Mouse (Mus musculus) hindbrain, embryonic 13.5 days (tissue): ENCODE data around the gene Tfb2m. TPM values are rescaled to one million over a fixed set of nuclear protein-coding genes. Genes with fewer than 3 reads are reported as not detected.
A peak's percentile ranks its signal among the peaks of the same experiment; 100 is the strongest.
"Not testable (repeated sequence)": the region's sequence is repeated elsewhere in the genome, so short reads cannot be mapped to it uniquely, and the experiment has no call there.

Experiments
- ATAC-seq: fragments of 200-750 bp; cut with Nextera tagmentation; 2 replicates; pipeline ENCODE4 v1.8.0; 2017; ENCODE audit warnings: moderate TSS enrichment; ENCODE audit not compliant: low FRiP score
- H3K27ac ChIP-seq: fragments of 300-500 bp; sonication (generic); 2 replicates; pipeline ENCODE4 v1.5.1; 2015; ENCODE audit warnings: inconsistent platforms, mild to moderate bottlenecking, moderate library complexity
- H3K27me3 ChIP-seq: fragments of 300-500 bp; sonication (generic); 2 replicates; pipeline ENCODE4 v1.6.1; 2015; ENCODE audit warnings: mild to moderate bottlenecking, inconsistent platforms
- H3K36me3 ChIP-seq: fragments of 300-500 bp; sonication (generic); 2 replicates; pipeline ENCODE4 v1.6.1; 2015; ENCODE audit warnings: mild to moderate bottlenecking, inconsistent platforms
- H3K4me1 ChIP-seq: fragments of 300-500 bp; sonication (generic); replicated peaks from 2 replicates; pipeline ENCODE4 v1.6.1; 2015; ENCODE audit warnings: inconsistent platforms
- H3K4me2 ChIP-seq: fragments of 300-500 bp; sonication (generic); 2 replicates; pipeline ENCODE4 v1.6.1; 2015; ENCODE audit warnings: inconsistent platforms, mild to moderate bottlenecking, moderate library complexity
- H3K4me3 ChIP-seq: fragments of 300-500 bp; sonication (generic); 2 replicates; pipeline ENCODE4 v1.5.1; 2015; ENCODE audit warnings: mild to moderate bottlenecking, inconsistent platforms
- H3K9ac ChIP-seq: fragments of 300-500 bp; sonication (generic); 2 replicates; pipeline ENCODE4 v1.6.1; 2015; ENCODE audit warnings: mild to moderate bottlenecking, inconsistent platforms
- H3K9me3 ChIP-seq: fragments of 300-500 bp; sonication (generic); 2 replicates; pipeline ENCODE4 v1.6.1; 2016; ENCODE audit warnings: inconsistent platforms
- WGBS: fragments of 180-500 bp; shearing (Covaris S2); methylation state at CpG from one replicate; pipeline ENCODE4 v1.1.7; 2015; 5-methylcytosine and 5-hydroxymethylcytosine counted together
- polyA plus RNA-seq: library from polyadenylated mRNA; unstranded; fragments of >200 nt; fragmentation: Nextera tagmentation; extraction: Ambion mirVana; gene quantifications from 2 replicates; pipeline ENCODE4 v1.2.1, GENCODE M21; 2015

Gene Tfb2m
- polyA plus RNA-seq: 35.2 and 39.0 TPM in 2 replicates

DNA sequence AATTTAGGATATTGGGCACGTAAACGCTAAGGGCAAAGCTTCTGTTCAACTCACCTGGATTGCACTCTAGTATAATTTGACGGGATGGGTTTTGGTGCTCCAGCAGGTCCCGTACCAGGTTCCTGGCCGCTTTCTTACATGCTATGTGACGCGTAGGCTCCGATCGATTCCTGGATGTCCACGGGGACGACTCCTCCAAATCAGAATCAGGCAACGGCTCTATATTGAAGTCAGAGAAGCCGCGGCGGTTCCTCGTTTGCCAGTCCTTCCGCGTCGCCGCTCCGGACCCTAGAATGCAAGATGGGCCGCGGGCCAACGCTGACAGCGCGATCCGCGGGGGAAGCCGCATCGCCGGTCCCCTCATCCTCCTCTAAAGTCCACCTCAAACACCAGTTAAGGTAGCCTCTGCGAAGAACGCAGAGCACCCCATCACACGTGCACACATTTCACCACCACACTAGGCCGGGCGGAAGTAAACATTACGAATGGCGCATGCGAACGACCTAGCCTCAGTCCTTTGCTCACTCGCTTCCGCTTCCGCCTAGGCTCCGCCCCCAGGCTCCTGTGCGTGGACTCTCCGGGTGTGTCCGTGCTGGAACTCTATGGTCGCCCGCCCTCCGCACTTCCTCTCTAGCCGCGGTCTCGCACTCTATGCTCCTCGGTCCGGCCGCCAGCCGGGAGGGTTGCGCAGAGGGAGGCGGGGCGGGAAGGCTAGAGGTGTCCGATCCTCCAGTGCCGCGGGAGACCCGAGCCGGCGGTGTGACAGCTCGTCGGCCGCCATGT is at the start of gene Tfb2m, which contains the start of gene Cnst:
TSS of gene Tfb2m (minus strand) at position 500 of the 783 bp plus-strand sequence.
TSS of gene Cnst (plus strand) at position 603 of the 783 bp plus-strand sequence.
- not testable (repeated sequence) for H3K36me3 ChIP-seq, H3K9me3 ChIP-seq, H3K27me3 ChIP-seq
- H3K9ac ChIP-seq: peak within 1 kb of the TSS; percentile 78
- H3K4me3 ChIP-seq: peak within 1 kb of the TSS; percentile 70
- ATAC-seq: peak; percentile 99
- peak within 1 kb of the TSS; percentile 99 for H3K27ac ChIP-seq
- H3K4me2 ChIP-seq: peak within 1 kb of the TSS; percentile 77
- under 1% methylated on average over 69 of the region's 69 CpGs for WGBS
- H3K4me1 ChIP-seq: peaks cover 39% of the 10 kb centered on the region

DNA sequence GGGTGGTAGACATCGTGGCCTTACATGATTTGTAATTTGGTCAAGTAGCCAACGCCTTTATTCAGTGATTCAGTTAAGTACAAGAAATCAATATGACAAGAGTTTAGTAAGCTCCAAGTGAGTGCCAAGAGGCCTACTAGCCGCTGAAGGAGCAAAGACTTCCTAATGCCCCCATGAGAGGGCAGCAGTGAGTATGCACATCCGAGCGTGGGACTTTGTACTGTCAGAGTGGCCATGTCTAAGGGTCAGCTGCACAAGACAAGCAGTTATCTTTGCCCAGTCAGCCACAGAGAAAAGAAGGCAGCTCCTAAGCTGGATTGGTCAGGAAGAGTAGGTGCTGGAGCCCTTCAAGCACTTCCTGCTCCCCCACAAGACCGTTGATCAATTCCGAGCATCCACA is 46.9 kb upstream of the Tfb2m start:
- 78% methylated on average over 7 of the region's 7 CpGs for WGBS
- no peak for ATAC-seq
- no peak overlapping the region for H3K9ac ChIP-seq

DNA sequence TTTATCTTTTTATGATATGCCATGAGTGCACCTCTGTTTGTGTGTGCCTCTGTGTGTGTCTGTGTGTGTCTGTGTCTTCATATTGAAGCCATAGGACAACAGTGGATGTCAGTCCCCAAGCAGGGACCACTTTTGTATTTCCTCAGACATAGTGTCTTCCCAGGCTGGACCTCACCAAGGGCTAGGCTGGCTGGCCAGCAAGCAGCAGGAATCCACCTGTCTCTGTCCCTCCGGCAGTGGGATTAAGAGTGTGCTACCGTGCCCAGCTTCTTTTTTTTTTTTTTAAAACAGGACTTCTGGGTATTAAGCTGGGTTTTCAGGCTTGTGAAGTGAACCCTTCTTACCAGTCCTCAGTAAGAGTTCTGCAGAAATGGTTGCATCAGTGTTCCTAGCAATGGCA is 46.1 kb upstream of the Tfb2m start:
- H3K4me2 ChIP-seq: no peak overlapping the region
- WGBS: 100% methylated on average over 2 of the region's 2 CpGs
- H3K27ac ChIP-seq: no peak overlapping the region
- no peak for ATAC-seq
- H3K27me3 ChIP-seq: no peaks in the 10 kb centered on the region
- peaks cover 10% of the 10 kb centered on the region for H3K4me1 ChIP-seq
- no peak overlapping the region for H3K4me3 ChIP-seq
- peaks cover 13% of the 10 kb centered on the region for H3K36me3 ChIP-seq
- H3K9ac ChIP-seq: no peak overlapping the region
- H3K9me3 ChIP-seq: no peaks in the 10 kb centered on the region

More for the DNA sequence above, 46.9 kb upstream of the Tfb2m start:
- Histone ChIP-seq H3K9me3 (no peaks in the 10 kb centered on the region), H3K27me3 (no peaks in the 10 kb centered on the region), H3K4me1 (peaks cover 3% of the 10 kb centered on the region), H3K4me3 (no peak overlapping the region), H3K27ac (no peak overlapping the region), H3K4me2 (no peak overlapping the region), H3K36me3 (peaks cover 13% of the 10 kb centered on the region)

DNA sequence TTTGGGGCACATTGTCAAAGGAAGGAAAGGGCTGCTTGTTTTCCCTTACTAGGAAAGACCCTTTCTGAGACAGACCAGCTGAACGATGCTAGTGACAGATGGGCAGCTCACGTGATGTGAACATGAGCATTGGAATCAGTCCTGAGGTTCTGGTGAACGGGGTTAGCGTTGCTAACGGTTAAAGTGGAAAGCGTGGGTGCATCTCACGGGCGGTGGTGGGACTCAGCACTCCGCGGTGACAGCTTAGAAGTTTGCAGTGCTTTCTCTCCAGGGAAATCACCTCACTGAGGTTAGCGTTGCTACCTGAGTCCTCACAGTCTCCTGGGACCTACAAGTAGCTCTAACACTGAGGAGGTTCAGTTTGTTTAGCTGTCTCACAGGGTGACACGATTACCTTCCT is 45.6 kb upstream of the Tfb2m start:
- no peak for ATAC-seq
- Histone ChIP-seq H3K4me2 (no peak overlapping the region), H3K9me3 (no peaks in the 10 kb centered on the region), H3K27ac (no peak overlapping the region), H3K4me3 (no peak overlapping the region), H3K4me1 (peaks cover 15% of the 10 kb centered on the region), H3K27me3 (no peaks in the 10 kb centered on the region), H3K9ac (no peak overlapping the region), H3K36me3 (peaks cover 13% of the 10 kb centered on the region)
- WGBS: 84% methylated on average over 12 of the region's 12 CpGs

DNA sequence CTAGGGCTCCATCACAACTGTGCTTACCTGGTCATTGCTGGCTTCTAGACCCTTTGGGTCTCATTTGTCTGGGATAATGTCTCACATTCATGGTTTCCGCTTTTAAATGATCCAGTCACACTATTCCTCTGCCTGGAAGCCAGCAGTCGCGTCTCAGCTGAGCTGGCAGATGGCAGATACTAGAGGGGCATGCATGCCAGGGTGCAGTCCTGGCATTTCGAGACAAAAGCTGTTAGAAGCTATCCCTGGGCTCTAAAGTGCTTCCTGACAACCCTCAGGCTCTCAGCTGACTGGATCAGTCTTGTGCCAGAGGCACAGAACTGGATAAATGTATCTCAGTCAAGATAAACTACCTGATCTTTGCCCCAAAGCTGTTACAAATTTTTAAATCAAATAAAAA is 42.2 kb upstream of the Tfb2m start:
- no peak overlapping the region for H3K4me3 ChIP-seq
- H3K4me2 ChIP-seq: no peak overlapping the region
- peaks cover 25% of the 10 kb centered on the region for H3K4me1 ChIP-seq
- no peak for ATAC-seq
- WGBS: 69% methylated on average over 4 of the region's 4 CpGs
- 0 out of 2 replicates have a peak overlapping the region, but pooled peaks have one; percentile 8 for H3K9ac ChIP-seq
- peak overlapping the region; percentile 70 for H3K27ac ChIP-seq
- peaks cover 8% of the 10 kb centered on the region for H3K36me3 ChIP-seq
- H3K9me3 ChIP-seq: no peaks in the 10 kb centered on the region
- no peaks in the 10 kb centered on the region for H3K27me3 ChIP-seq

DNA sequence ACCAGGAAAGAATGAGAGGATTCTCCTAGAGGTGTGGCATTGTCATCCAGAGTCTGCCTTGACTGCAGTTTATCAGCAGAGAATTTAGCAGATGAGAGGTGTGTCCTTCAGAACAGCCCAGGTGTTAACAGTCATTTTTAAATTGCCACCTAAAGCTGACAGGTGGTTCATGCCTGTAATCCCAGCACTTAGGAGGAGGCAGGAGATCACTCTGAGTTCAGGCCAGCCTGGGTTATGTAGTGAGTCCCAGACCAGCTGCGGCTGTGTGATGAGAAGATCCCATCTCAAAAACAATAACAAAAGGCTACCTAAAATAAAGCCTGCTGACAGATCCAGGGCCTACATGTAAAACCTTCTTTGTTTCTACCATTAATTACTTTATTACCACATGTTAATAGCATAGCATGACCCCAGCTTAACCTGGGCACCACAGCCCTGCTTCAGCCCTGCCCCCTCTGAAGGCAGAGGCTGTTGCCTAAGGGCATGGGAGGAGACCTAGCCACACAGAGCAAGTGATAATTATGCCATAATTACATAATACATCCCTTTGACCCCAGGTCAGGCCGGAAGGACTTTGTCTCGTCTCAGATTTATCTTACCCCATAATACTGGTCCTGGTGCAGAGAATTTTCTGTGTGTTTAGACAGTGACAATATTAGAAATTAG is 40.5 kb upstream of the Tfb2m start:
- no peaks in the 10 kb centered on the region for H3K27me3 ChIP-seq
- H3K4me2 ChIP-seq: no peak overlapping the region
- no peak overlapping the region for H3K27ac ChIP-seq
- WGBS: 61% methylated on average over 3 of the region's 3 CpGs
- no peaks in the 10 kb centered on the region for H3K36me3 ChIP-seq
- no peak overlapping the region for H3K9ac ChIP-seq
- ATAC-seq: no peak
- H3K4me3 ChIP-seq: no peak overlapping the region
- peaks cover 25% of the 10 kb centered on the region for H3K4me1 ChIP-seq
- H3K9me3 ChIP-seq: no peaks in the 10 kb centered on the region

DNA sequence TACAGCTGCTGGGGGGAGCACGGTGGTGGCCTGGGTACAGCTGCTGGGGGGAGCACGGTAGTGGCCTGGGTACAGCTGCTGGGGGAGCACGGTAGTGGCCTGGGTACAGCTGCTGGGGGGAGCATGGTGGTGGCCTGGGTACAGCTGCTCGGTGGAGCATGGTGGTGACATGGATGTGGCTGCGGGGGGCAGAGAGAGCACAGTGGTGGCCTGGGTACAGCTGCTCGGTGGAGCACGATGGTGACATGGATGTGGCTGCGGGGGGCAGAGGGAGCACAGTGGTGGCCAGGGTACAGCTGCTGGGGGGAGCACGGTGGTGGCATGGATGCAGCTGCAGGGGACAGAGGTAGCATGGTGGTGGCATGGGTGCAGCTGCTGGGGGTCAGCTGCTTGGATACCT is 39.6 kb upstream of the Tfb2m start:
- Histone ChIP-seq H3K36me3 (no peaks in the 10 kb centered on the region), H3K27ac (no peak overlapping the region)
- no peak for ATAC-seq

DNA sequence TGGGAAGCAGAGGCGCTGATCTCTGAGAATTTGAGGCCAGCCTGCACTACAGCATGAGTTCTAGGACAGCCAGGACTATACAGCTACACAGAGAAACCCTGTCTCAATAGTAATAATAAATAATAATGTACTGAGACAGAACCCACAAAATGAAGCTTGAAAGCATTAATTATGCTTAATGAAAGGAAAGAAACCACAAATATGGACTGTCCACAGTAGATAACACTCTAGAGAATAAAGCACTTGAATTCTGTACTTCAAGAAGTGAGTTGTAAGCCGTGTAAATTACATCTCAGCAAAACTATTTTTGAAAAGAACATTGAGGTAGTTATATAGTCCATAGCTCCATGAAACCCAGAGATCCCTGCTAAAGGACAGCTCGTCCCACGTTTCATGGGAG is 38.2 kb upstream of the Tfb2m start:
- whole genome bisulfite sequencing: 92% methylated on average over 4 of the region's 4 CpGs
- no peak overlapping the region for H3K27ac ChIP-seq
- H3K4me2 ChIP-seq: no peak overlapping the region
- peaks cover 25% of the 10 kb centered on the region for H3K4me1 ChIP-seq
- no peaks in the 10 kb centered on the region for H3K27me3 ChIP-seq
- H3K9me3 ChIP-seq: no peaks in the 10 kb centered on the region
- ATAC-seq: no peak
- no peak overlapping the region for H3K9ac ChIP-seq
- H3K36me3 ChIP-seq: peaks cover 13% of the 10 kb centered on the region
- no peak overlapping the region for H3K4me3 ChIP-seq

More for the DNA sequence above, 39.6 kb upstream of the Tfb2m start:
- Histone ChIP-seq H3K9me3 (no peaks in the 10 kb centered on the region), H3K4me1 (peaks cover 25% of the 10 kb centered on the region), H3K27me3 (no peaks in the 10 kb centered on the region), H3K4me2 (no peak overlapping the region), H3K4me3 (no peak overlapping the region), H3K9ac (no peak overlapping the region)
- whole genome bisulfite sequencing: 74% methylated on average over 9 of the region's 9 CpGs

DNA sequence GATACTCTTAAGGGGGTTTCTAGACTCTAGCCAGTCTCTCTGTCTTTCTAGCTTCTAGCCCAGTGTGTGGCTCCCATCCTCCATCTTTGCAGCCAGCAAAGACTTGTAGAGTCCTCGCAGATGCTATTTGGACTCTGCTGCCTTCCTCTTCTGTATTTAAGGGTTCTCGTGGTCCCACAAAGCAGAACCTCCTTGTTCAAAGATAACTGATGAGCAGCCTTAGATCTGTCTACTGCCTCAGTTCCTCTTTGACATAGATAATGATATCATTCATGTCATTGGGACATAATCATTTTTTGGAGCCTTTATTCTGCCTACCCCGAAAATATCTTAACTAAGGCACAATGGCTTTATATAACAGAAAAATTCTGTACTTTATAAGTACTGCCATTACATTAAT is 37.0 kb upstream of the Tfb2m start:
- Histone ChIP-seq H3K4me1 (peaks cover 23% of the 10 kb centered on the region), H3K36me3 (peaks cover 17% of the 10 kb centered on the region), H3K4me3 (no peak overlapping the region), H3K9me3 (no peaks in the 10 kb centered on the region), H3K27ac (no peak overlapping the region), H3K27me3 (no peaks in the 10 kb centered on the region), H3K4me2 (no peak overlapping the region), H3K9ac (no peak overlapping the region)
- no peak for ATAC-seq
- 91% methylated on average over 3 of the region's 3 CpGs for WGBS

DNA sequence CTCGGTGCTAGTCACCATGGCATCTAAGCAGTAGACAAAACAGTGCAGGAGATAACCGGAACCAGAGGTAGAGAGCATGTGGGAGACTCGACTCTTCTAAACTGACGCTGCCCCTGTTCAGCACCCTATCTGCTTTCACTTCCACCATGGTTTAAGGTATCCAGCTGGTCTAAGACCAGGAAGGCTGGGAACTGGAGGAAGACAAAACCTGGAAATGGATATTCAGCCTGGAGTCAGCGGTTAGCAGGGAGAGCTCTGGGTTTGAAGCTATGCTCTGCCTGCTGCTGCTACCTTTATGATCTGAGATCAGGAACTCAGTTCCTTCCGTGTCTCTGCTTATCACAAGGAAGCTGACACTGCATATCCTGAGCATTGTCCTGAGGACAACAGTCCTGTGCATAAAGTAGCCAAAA is 36.0 kb upstream of the Tfb2m start:
- 62% methylated on average over 6 of the region's 6 CpGs for WGBS
- H3K9ac ChIP-seq: no peak overlapping the region
- no peak for ATAC-seq
- peaks cover 14% of the 10 kb centered on the region; the same call in 1 of the 2 replicates for H3K4me1 ChIP-seq
- no peak overlapping the region for H3K4me3 ChIP-seq
- H3K9me3 ChIP-seq: no peaks in the 10 kb centered on the region
- no peak overlapping the region for H3K27ac ChIP-seq
- H3K27me3 ChIP-seq: no peaks in the 10 kb centered on the region
- no peak overlapping the region for H3K4me2 ChIP-seq
- peaks cover 17% of the 10 kb centered on the region for H3K36me3 ChIP-seq

DNA sequence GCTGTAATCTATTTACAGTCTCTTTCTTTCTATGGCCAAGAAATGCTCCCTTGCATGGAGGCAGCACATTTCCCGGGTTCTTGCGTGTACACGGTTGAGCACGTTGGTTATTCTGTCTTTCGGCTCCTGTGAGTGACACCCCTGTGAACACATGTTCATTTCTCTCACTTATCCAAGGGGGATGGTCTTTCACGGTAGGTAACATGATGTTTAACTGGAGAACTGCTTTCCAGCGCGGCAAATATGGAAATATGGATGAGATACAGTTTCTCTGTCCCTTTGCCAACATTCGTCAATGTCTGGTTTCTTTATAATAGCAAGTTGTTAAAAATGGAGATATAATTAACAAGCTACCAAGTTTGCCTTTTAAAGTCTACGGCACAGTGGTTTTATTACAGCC is 35.4 kb upstream of the Tfb2m start:
- Histone ChIP-seq H3K4me1 (peaks cover 8% of the 10 kb centered on the region; the same call in 1 of the 2 replicates), H3K4me2 (no peak overlapping the region), H3K27me3 (no peaks in the 10 kb centered on the region), H3K9me3 (no peaks in the 10 kb centered on the region), H3K9ac (no peak overlapping the region), H3K36me3 (peaks cover 17% of the 10 kb centered on the region), H3K27ac (no peak overlapping the region), H3K4me3 (no peak overlapping the region)
- ATAC-seq: no peak
- WGBS: 82% methylated on average over 10 of the region's 10 CpGs

DNA sequence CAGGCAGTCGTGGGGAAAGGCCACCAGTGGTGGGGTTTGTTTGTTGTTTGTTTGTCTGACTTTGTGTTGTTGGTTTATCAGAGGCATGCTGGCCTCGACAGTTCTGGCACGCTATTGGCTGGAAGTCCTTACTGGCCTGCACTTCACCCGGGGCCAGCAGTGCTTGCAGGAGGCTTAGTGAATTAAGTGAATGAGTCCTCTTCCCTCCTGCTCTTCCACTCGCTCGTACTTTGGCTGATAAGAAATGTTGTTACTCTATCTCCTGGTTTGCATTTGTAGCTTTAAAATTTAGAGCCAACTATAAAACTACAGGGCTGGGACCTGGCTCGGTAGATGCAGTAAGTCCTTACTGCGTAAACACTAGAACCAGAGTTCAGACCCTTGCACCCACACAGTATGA is 34.1 kb upstream of the Tfb2m start:
- H3K4me3 ChIP-seq: no peak overlapping the region
- H3K4me2 ChIP-seq: no peak overlapping the region
- H3K27ac ChIP-seq: no peak overlapping the region
- H3K4me1 ChIP-seq: no peaks in the 10 kb centered on the region; the same call in 1 of the 2 replicates
- no peaks in the 10 kb centered on the region for H3K9me3 ChIP-seq
- H3K27me3 ChIP-seq: no peaks in the 10 kb centered on the region
- ATAC-seq: no peak
- WGBS: 80% methylated on average over 8 of the region's 8 CpGs
- no peak overlapping the region for H3K9ac ChIP-seq
- peaks cover 17% of the 10 kb centered on the region for H3K36me3 ChIP-seq
